Mouse (Mus musculus) spleen, embryonic (tissue): Measurements from ENCODE around the gene Elmod1.

Experiments used
- CTCF ChIA-PET: fragments of 350-600 bp; sonication (Branson Sonifier 250); formaldehyde crosslinking; loops from one replicate; lab custom pipeline; 2022; lab: Charles Lee

Elmod1 gene

DNA sequence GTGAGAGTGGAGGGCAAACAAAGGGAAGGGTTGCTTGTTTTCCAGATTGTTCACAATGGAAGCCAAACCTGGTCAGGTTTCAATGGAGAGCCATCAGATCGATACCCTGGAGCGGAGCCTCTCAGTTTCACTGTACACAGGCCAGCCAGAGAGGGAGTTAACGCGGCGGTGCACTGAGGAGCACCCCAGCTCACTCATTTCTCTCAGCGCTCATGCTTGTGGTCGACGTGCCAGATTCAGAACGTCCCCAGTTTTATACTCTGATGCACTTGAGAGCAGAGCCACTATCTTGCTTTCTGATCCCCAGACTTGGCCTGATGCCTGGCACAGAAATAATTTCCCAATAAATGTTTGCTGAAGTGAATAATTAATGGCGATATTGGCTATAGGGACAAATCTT lies 68.3 kb downstream of the Elmod1 start:
- CTCF ChIA-PET = no interaction called here

DNA sequence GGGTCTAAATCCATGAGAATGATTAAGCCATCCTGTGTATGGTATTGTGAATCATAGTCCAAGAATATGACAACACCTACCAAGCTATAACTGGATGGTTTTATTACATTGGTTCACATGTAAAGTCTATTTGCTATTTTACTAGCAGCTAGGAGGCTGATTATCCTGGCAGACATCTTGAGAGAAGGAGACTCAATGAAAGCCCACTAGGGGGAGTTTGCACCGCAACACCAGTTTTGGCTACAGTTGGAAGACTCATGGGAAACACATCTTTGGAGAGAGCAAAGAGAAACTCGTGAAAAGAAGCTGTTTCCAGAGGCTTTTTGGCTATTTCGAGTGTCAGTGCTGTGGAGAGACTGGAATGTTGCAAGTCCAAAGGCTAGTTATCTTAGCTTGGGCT lies 69.7 kb downstream of the Elmod1 start:
- CTCF ChIA-PET = no interaction called here

DNA sequence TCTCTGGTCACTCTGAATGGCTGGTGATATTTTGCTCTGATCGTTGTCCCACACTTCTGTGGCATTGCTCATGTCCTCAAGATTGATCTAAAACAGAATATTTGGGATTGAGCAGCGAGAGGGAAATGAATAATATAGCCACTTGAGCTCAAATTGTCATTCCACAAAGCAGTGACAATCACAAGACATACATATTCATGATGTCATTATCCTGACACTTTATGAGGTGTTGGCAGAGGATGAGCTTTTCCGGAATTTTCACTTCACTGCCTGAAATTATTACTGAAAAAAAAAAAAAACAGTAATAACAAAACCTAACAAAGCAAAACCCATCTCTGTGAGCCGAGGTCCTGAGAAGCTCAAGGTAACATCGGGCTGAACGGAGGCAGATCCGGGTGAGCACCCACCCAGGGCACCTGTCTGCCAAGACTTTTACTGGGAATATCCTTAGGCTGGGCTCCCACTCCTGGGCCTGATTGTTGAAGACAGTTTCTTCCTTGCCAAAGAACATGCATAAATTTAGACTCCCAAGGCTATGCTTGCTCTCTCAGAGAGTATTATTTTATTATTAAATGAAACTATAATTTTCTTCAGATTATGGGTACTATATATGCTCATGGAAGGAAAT lies 71.8 kb downstream of the Elmod1 start:
- CTCF ChIA-PET = no interaction called here

- CTCF ChIA-PET = no interaction called here
These were observed 75.3 kb downstream of the Elmod1 start for GRCm38 (mm10) chr9:53899836-53900235.

DNA sequence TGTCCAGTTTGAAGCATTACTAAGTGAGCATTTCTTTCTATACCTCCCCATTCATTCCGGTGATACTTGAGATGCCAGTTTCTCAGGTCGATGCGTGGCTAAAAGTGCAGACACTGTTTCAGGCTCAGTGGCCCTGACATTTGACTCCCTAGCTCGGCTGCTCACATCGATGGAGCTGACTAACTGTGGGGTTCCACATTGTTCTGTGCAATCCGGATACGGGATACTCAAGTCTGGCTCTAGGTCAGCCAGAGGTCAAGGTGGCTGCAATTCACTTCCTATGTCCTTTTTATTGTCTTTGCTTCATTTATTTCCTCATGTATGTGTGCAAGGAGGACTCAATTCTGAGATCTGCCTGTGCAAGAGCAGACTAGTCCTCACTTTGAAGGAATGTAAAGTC lies 79.3 kb downstream of the Elmod1 start:
- CTCF ChIA-PET = no interaction called here

- CTCF ChIA-PET = no interaction called here
These were observed 85.0 kb downstream of the Elmod1 start for GRCm38 (mm10) chr9:53890075-53890474.

- CTCF ChIA-PET = no interaction called here
These were observed 91.4 kb downstream of the Elmod1 start for GRCm38 (mm10) chr9:53883588-53884280.

DNA sequence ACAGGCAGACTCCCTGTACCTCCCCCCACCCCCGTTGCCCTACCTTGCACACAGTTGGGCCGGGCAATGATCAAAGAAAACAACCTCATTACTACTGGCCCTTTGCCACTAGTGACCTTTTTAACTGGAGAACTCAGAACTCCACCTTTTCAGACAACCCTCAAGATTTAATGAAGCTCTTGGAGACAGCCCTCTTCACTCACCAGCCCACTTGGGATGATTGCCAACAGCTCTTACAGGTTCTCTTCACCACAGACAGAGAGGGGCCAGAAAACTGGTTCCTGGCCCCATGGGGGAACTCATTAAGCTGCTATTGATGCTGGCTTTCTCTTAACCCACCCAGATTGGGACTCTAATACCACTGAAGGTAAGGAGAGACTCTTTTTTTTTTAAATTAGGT lies 97.7 kb downstream of the Elmod1 start:
- CTCF ChIA-PET = no interaction called here

DNA sequence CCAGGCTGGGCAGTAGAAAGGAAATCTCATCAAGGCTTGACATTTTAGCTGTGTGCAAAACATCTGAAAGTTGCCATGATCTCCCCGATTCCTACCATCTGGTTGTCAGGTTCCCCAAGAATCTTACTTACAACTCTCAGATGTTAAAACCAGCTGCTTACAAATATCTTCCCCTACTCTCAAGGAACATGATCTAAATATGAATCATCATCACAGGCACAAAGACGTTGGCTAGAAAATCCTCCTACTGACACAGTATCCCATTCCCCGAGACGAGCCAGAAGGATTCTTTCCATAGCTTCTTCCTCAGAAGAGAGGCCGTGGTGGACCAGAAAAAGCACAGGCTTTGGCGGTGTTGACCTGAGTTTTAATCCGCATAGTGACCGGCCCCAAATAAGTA lies 101.9 kb downstream of the Elmod1 start:
- CTCF ChIA-PET = no interaction called here
